Mouse (Mus musculus) brown adipose tissue, adult 24 weeks (tissue): ENCODE measurements around the gene Rasl11b. TPM values are rescaled to one million over a fixed set of nuclear protein-coding genes. Genes with fewer than 3 reads are reported as not detected.

Source experiments
- H3K27ac ChIP-seq: fragments of 200-500 bp; replicated peaks from 2 replicates; pipeline ENCODE4 v1.5.1; 2012; ENCODE audit warnings: low read depth, mild to moderate bottlenecking, low read length
- H3K4me1 ChIP-seq: fragments of 200-500 bp; 2 replicates; pipeline ENCODE4 v1.6.1; 2012; ENCODE audit warnings: low read length, mixed read lengths; ENCODE audit not compliant: control insufficient read depth, insufficient read depth, insufficient read length
- H3K4me3 ChIP-seq: fragments of 200-500 bp; 2 replicates; pipeline ENCODE4 v1.5.1; 2012; ENCODE audit warnings: low read depth, mild to moderate bottlenecking, low read length, moderate library complexity; ENCODE audit not compliant: insufficient read depth
- polyA plus RNA-seq: library from polyadenylated mRNA; stranded (reverse); fragments of >200 nt; gene quantifications from 2 replicates; pipeline ENCODE4 v1.2.4, GENCODE M21; 2012; ENCODE audit not compliant: missing spikeins, insufficient read depth, insufficient read length

The Rasl11b gene
- polyA plus RNA-seq, 1 experiment = 1.1 TPM

DNA sequence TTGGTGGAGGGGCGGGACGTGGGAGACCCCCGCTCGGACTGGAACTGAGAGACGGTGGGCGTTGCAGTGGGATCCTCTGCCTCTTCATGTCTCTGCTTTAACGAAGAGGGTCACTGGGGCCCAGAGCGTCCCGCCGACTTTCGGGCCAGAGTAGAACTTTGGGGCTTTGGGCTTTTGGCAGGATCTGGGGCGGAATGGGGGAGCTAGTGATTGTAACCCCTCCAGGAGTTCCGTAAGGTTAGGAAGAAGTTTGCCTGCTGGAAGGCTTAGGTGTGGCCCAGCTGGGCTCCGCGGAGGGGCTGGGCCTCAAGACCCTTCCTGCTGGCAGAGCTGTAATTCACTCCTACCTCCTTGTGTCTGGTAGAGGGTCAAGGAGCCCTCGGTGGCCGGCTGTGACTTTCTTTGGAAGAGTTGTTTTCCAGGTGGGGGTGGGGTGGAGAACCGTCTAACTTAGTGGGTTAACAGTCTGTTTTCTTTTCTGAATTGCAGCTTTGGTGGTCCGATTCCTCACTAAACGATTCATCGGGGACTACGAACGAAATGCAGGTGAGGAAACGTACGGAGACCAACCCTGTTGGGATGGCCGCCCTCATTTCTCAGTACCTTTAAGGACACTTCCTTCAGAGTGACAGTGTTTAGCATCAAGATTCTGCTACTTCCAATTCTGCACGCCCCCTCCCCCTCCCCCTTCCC, 674 bp downstream of the Rasl11b start:
- H3K27ac ChIP-seq = no peak overlapping the region
- H3K4me1 ChIP-seq = peaks cover 3% of the 10 kb centered on the region
- H3K4me3 ChIP-seq = peak overlapping the region; percentile 90

DNA sequence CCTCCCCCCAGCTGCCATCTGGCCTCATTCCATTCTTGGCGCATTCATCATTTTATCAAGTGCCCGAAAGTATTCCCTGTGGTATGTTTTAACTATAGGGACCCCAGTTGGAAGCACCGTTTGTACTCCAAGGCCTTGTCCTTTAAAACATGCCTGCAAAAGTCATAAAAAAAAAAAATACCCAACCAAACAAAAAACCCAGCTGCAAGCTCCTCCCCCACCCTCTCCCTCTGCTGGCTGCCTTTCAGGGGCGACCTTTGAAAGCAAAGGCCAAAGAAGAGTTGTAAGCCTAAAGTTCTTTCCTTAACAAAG, 1.2 kb downstream of the Rasl11b start:
- Histone ChIP-seq H3K4me1 (peaks cover 3% of the 10 kb centered on the region), H3K27ac (no peak overlapping the region), H3K4me3 (peak overlapping the region; percentile 90)

DNA sequence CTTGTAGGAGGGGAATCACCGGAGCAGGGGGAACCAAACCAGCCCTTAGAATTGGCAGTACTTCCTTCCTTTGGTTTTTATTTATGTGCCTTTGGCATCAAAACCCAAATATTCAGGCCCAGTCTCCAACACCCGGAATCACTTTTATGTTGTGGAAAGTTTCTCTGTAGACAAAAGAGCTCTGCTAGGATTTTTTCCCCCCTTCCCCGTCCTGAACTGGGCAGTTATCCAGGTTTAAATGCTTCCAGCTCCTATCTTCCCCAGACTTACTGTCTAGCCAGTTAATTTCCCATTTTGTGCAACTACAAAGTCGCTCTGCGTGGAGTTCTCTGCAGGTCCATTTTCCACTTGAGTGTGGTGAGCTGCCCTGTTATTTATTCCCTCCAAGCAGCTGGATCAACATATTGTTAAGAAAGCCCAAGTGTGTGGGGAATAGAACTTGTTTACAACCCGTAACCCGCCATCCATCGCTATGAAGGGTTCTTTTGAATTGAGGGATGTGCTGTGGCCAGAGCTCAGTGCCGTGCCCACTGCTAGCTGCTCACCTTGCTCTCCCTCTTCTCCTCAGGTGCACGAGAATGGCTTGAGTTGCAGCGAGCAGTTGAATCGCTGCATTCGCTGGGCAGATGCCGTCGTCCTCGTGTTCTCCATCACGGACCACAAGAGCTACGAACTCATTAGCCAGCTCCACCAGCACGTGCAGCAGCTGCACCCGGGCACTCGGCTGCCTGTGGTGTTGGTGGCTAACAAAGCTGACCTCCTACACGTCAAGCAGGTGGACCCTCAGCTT, 2.6 kb downstream of the Rasl11b start:
- H3K4me3 ChIP-seq = no peak overlapping the region
- peaks cover 3% of the 10 kb centered on the region for H3K4me1 ChIP-seq
- H3K27ac ChIP-seq = no peak overlapping the region

DNA sequence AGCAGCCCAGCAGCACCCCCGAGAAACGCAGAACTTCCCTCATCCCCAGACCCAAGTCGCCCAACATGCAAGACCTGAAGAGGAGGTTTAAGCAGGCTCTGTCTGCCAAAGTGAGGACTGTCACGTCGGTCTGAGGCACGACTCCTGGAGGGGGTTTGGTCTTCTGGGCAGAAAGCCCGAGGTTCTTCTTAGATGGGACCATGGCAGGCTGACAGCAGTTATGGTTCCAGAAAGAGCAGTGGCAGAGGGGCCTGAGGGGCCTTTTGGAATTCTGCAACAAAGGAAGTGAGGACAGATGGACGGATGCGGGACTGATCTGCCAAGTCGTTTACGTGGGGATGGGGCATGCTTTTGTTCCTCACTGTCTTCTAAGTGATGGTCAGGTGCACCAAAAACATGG, 3.4 kb downstream of the Rasl11b start:
- H3K4me3 ChIP-seq = no peak overlapping the region
- H3K27ac ChIP-seq = no peak overlapping the region
- peaks cover 3% of the 10 kb centered on the region for H3K4me1 ChIP-seq

DNA sequence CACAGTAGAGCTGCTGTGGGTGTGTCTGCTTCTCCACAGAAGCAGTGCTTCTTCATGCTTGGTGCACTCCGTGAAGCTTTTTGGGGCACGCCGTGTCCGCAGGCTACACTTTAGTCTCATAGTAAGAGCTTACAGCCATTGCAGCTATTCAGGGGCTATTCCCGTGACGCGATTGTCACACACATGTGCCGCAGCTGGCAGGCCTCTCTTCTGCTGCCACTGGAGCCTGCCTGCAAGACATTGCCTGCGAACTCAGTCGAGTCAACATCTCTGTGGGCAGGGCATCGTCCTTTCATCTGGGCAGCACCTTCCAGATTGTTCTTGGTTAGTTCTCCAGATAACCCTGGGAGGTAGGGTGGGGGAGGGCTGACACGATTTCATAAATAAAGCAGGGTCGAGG, 4.7 kb downstream of the Rasl11b start:
- Histone ChIP-seq H3K4me3 (no peak overlapping the region), H3K4me1 (peaks cover 3% of the 10 kb centered on the region; the same call in 1 of the 2 replicates), H3K27ac (no peak overlapping the region)

DNA sequence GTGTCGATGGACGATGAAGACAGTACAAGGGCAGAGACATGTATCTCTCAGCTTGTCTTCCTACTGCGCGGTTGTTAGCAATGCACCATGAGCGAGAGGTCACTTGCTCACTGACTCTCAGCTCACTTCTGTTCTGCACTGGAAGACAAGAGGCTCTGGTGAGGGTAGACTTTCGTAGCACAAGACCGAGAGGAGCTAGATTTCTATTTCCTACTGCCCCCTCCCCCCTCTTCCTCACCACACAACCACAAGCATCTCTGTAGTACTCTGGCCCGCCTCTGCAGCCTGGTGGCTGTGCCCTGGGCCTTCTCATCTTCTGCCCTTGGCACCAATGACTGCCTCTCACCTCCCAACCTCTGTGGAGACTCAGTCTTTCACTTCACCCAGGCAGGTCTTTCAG, 5.4 kb downstream of the Rasl11b start:
- H3K27ac ChIP-seq = no peak overlapping the region
- no peak overlapping the region for H3K4me3 ChIP-seq
- peaks cover 3% of the 10 kb centered on the region; the same call in 1 of the 2 replicates for H3K4me1 ChIP-seq

DNA sequence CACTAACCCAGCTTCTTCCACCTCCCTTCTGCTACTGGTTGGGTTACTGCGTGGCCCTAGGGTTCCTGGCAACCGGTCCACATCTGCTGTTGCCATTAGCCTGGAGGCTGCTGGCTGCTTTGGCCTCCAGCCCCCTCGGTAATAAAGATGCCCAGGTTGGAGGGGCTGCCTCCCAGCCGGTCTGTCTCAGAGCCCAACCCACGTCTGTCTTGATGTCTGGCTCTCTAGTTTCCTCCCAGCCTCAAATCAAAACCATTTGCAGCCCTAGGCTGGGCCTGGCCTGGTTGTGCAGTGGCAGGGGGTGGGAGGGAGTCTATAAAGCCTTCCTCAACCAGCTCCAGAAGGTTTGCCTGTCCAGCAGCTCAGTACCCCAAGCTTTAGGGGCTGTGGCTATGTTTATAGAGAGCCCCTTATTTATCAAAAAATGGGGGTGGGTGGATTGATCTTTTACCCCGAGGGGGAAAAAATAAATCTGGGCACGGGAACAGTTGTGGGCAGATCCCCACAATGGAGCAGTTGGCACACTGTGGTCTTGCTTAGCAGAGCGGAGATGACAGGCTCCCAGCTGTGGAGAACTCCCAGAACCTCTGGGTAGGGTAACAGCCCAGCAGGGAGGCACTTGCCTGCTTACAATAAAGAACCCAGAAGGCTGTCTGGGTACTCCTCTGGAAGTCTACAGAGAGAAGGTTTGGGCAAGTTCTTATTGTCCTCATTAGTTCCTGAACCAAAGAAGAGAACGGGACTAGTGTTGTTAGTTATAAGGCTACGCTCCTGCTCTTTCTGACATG, 6.7 kb downstream of the Rasl11b start:
- no peak overlapping the region for H3K27ac ChIP-seq

DNA sequence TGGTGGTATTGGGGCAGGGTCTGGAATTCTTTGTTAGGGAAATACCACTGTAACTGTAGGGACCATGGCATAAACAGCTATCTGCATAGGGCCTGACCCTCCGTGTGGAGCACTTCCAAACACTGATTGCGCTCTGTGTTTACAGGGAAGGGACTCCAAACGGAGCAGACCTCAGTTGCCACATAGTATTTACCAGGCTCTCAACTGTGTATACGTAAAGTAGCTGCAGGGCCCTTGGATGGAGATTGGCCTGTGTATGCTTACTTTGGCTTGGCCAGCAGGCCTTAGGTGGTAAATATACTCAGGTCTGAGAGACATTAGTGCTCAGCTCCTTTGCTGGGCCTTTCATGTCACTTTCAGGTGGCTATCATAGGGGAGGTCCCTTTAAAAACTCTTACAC, 7.4 kb downstream of the Rasl11b start:
- Histone ChIP-seq H3K27ac (no peak overlapping the region), H3K4me1 (no peaks in the 10 kb centered on the region), H3K4me3 (no peak overlapping the region)

More for the DNA sequence above, 6.7 kb downstream of the Rasl11b start:
- Histone ChIP-seq H3K4me1 (peaks cover 3% of the 10 kb centered on the region; the same call in 1 of the 2 replicates), H3K4me3 (no peak overlapping the region)

DNA sequence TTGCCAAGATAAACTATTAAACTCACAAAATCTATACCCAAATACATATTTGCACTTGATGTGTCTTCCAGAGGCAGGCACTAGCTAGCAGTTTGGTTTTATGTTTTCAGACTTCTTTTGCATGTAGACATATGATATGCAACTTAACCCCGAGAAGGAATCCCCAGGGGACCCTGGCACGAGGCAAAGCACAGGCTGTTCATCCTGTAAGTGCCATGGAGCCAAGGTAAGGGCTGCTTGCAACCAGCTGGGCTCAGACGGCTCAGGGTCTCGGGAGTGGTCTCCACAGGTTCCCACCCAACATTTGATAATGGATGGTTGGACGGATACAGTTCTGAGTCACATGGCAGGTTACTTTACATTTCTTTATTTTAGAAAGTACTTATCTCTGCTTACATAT, 9.4 kb downstream of the Rasl11b start:
- Histone ChIP-seq H3K4me3 (no peak overlapping the region), H3K27ac (no peak overlapping the region), H3K4me1 (no peaks in the 10 kb centered on the region)

DNA sequence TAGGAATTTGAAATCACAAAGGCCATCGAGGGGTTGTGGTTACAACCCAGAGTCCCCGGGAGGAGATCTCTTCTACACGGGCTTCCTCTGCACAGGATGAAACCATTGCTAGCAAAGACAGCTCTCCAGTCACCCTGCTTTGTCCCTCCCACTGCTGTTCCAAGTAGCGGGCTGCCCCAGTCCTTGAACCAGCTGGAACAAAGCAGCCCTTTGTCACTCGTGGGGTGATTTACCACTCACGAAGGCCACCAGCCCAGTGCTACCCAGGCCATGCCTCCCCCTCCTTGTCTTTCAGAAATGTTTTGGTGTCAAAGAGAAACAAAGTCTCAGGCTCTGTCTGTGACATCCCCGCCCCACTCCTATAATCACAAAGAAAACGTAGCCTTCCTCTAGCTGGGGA, 10.4 kb downstream of the Rasl11b start:
- Histone ChIP-seq H3K27ac (no peak overlapping the region), H3K4me1 (no peaks in the 10 kb centered on the region), H3K4me3 (no peak overlapping the region)

DNA sequence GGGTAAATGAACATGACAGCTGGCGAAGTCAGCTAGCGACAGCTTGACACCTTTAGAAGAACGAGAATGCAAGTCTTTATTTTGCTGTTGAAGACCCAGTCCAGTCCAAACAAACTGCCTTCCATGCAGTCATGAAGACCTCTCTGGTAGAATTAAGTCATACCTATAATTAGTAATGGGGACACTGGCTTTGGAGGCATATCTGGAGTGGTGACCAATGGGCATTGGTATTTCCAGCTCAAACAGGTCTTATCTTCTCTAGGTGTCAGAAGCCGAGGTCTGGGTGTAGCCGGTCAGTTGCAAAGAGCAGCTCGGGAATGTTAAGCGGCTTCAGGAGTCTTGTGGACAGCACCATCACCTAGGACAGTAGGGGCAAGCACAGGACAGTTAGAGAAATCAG, 11.0 kb downstream of the Rasl11b start:
- no peak overlapping the region for H3K27ac ChIP-seq
- no peak overlapping the region for H3K4me3 ChIP-seq
- peaks cover under 1% of the 10 kb centered on the region; the same call in 1 of the 2 replicates for H3K4me1 ChIP-seq

DNA sequence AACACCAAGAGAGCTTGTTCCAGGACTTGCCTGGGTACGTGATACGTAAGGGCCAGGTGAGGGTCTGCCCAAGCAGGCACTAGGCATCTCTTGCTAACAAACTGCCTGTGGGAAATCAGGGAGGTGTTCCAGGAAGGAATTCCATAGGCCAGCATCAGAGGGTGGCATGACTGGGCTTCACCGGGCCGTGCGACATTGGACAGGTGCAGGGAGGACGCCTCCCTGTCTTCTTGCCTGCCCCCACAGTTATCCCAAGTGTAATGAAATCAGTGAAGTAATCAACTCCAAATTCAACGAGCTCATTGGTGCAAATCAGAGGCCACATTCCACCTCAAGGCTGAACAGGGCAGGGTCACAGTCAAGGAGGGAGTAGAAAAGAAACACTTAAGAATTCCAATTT, 11.6 kb downstream of the Rasl11b start:
- no peak overlapping the region for H3K27ac ChIP-seq
- no peak overlapping the region for H3K4me3 ChIP-seq
- H3K4me1 ChIP-seq = peaks cover 3% of the 10 kb centered on the region; the same call in 1 of the 2 replicates

DNA sequence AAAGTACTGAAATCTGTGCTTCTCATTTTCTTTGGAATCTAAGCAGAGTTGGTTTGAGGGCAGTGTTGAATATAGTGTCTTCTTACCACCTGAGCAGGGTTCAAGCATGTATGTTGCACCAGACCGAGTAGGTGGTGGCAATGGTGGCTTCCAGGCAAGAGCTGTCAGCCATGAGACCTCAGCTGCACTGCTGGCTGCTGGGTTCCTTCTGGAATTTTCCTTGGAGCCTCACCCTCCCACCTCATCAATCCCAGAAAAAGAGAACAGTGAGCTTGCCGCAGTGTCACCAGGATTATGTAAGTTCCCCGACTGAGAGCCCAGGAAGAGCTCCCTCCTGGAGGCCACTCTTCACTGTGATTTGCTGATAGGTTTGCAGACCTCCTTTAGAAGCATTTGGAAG, 12.1 kb downstream of the Rasl11b start:
- no peak overlapping the region for H3K27ac ChIP-seq
- peaks cover 3% of the 10 kb centered on the region; the same call in 1 of the 2 replicates for H3K4me1 ChIP-seq
- no peak overlapping the region for H3K4me3 ChIP-seq

DNA sequence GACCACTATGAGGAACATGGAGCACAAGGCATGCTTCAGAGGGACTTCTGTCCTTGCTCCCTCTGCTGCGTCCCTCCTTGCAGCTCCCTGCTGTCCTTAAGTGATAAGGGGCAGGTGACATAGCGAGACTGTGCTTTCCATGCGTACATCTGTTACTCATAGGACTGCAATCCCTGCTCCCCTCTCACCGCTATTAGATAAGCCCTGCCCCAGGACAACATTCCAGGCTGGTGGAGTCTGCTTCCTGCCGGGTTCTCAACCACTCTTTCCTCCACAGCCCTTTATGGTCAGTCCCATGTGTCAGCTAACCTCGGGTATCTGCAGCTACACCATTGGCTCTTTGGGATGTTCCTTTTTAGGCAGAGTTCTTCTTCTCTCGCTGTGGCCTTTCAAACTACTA, 13.4 kb downstream of the Rasl11b start:
- H3K4me1 ChIP-seq = peaks cover 3% of the 10 kb centered on the region; the same call in 1 of the 2 replicates
- no peak overlapping the region for H3K4me3 ChIP-seq
- H3K27ac ChIP-seq = no peak overlapping the region

DNA sequence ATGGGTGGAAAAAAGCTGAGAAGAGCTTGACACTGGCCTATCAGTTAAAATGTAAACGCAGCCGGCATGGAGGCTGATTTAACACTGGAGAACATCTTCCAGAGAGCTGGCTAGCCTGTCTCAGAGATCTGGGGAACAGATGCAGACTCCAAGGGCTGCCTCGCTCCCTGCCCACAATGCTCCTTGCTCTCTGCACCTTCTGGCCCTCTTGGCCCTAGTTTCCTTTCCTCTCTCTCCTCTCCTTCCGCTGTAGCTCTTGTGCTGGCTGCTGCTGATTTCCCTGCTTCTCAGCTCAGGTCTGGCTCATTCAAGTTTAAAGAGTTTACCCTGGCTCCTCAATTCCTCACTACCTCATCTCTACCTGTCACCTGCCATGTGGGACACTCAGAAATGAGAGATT, 14.6 kb downstream of the Rasl11b start:
- H3K4me1 ChIP-seq = peaks cover 3% of the 10 kb centered on the region; the same call in 1 of the 2 replicates
- H3K4me3 ChIP-seq = no peak overlapping the region
- no peak overlapping the region for H3K27ac ChIP-seq
